Mouse (Mus musculus) neural tube, embryonic 14.5 days (tissue): ENCODE results near the gene Ddit4l. TPM values are rescaled to one million over a fixed set of nuclear protein-coding genes. Genes with fewer than 3 reads are reported as not detected.

Experiments
- microRNA-seq: library from miRNA; unstranded; fragments of <30 nt; microRNA quantifications from one replicate; pipeline ENCODE4, GENCODE M21; 2016
- polyA plus RNA-seq: library from polyadenylated mRNA; unstranded; fragments of >200 nt; fragmentation: Nextera tagmentation; extraction: Ambion mirVana; gene quantifications from 2 replicates; pipeline ENCODE4 v1.2.1, GENCODE M21; 2014

Ddit4l gene
- polyA plus RNA-seq, 1 experiment from 2014 or later, result 16.0 TPM

Small RNA genes lying within 50 kb of the gene (microRNA-seq; reads per million reads assigned to microRNA genes)
- not detected for gene Gm22468

Other genes with a start within 250 kb of the Ddit4l start
- not detected in 2 replicates for gene Gm21962, start 49.9 kb downstream of the Ddit4l start, polyA plus RNA-seq
- gene H2afz, start 242.9 kb downstream of the Ddit4l start, polyA plus RNA-seq, result 673 and 776 TPM in 2 replicates
- 17.9 and 18.7 TPM in 2 replicates for gene Dnajb14, start 246.1 kb downstream of the Ddit4l start, polyA plus RNA-seq